Mouse (Mus musculus): ENCODE data around the gene Olfr128.
"Not testable (repeated sequence)": the region's sequence is repeated elsewhere in the genome, so short reads cannot be mapped to it uniquely, and the experiment has no call there.

The Olfr128 gene

GRCm38 (mm10) chr17:37920248-37920647, at the start of gene Olfr128:
Gene Olfr128, plus strand, starts transcription at chr17:37920548.
- no peak for ATAC-seq (ENCODE audit: insufficient number of reproducible peaks, low FRiP score, low TSS enrichment)

DNA sequence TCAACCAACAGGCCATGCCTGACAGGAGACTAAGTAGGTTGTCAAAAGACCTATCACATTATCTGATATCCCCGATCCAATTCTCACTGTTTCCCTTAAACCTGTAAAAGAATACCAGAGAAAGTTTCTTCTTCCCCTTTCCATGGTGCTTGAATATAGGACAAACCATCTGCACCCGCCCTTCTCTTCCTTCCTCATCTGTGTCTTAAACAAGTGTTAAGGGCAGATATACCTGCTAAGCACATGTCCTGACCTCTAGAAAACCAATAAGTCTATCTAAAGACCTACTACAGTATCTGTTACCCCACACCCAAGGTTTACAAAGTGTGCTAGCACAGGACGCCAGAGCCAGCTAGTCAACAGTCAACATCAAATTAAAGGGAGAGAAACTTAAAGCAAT, 46.5 kb upstream of the Olfr128 start:
- ATAC-seq (ENCODE audit: insufficient number of reproducible peaks, low FRiP score, low TSS enrichment) = no peak

GRCm38 (mm10) chr17:37900137-37900536, 20.2 kb upstream of the Olfr128 start, which contains the start of gene Olfr127:
Gene Olfr127, plus strand, starts transcription at chr17:37900437.
- ATAC-seq (ENCODE audit: insufficient number of reproducible peaks, low FRiP score, low TSS enrichment) = no peak

- not testable (repeated sequence) for ATAC-seq (ENCODE audit: insufficient number of reproducible peaks, low FRiP score, low TSS enrichment)
Measured at GRCm38 (mm10) chr17:37906821-37907220, 13.5 kb upstream of the Olfr128 start.

GRCm38 (mm10) chr17:37952979-37953378, 32.6 kb downstream of the Olfr128 start, which contains the start of gene Olfr761:
Gene Olfr761, minus strand, starts transcription at chr17:37953079.
- no peak for ATAC-seq (ENCODE audit: insufficient number of reproducible peaks, low FRiP score, low TSS enrichment)

GRCm38 (mm10) chr17:37973591-37973990, 53.2 kb downstream of the Olfr128 start:
- ATAC-seq (ENCODE audit: insufficient number of reproducible peaks, low FRiP score, low TSS enrichment) = no peak

All from cerebellum, adult (tissue).